Mouse (Mus musculus) G1E (cell line): Measurements from ENCODE around the gene Phf1.
A peak's percentile ranks its signal among the peaks of the same experiment; 100 is the strongest.

Source experiments
- CTCF ChIP-seq: IDR thresholded peaks from 2 replicates; pipeline ENCODE4 v1.5.1; 2012; ENCODE audit warnings: low read depth, low read length, inconsistent platforms, mixed read lengths
- GATA1 ChIP-seq: IDR thresholded peaks from 2 replicates; pipeline ENCODE4 v1.6.1; 2012; ENCODE audit warnings: borderline replicate concordance, low read length, inconsistent platforms, mixed read lengths
- GATA2 ChIP-seq: IDR thresholded peaks from 2 replicates; pipeline ENCODE4 v1.6.1; 2012; ENCODE audit warnings: low read depth, low read length, inconsistent platforms, borderline replicate concordance
- POLR2AphosphoS5 ChIP-seq: IDR thresholded peaks from 2 replicates; pipeline ENCODE4 v1.6.1; 2012; ENCODE audit warnings: low read depth, low read length, inconsistent platforms; ENCODE audit not compliant: insufficient replicate concordance
- TAL1 ChIP-seq: conservative IDR thresholded peaks from 2 replicates; pipeline ENCODE4 v1.6.1; 2012; ENCODE audit warnings: low read depth, low read length, inconsistent platforms, mixed read lengths

DNA sequence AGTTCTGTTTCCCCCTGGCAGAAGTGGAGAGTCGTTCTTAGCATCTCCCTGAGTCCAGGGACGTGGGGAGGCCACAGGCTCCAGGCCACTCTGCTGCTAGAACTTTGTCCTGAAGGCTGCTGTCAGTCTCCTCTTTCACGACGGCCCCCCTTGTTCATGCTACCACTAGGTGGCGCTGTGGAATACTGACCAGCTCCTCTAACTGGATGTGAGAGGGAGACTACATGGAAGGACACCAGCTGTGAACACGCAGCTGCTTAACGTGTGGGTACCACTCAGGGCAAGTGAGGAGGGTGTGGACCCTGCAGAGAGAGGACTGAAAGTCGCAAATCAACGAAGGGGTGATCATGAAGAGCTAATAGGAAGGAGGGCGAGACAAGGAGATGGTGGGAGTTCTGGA is 37.3 kb upstream of the Phf1 start:
- TF ChIP-seq CTCF (peak; percentile 70), GATA2 (no peak), GATA1 (no peak), TAL1 (no peak), POLR2AphosphoS5 (no peak)
